Mouse (Mus musculus) 3134 (cell line): ENCODE measurements around the gene Zscan4d.
"Not testable (repeated sequence)": the region's sequence is repeated elsewhere in the genome, so short reads cannot be mapped to it uniquely, and the experiment has no call there.

ENCODE experiments used
- DNase-seq: peaks from one replicate; pipeline ENCODE4 v3.0.0-alpha.2; 2011; ENCODE audit warnings: low spot score; ENCODE audit not compliant: insufficient read length; ENCODE audit errors: extremely low read depth

The Zscan4d gene

GRCm38 (mm10) chr7:11166059-11166458 is at the start of gene Zscan4d:
TSS of gene Zscan4d (minus strand) at chr7:11166159.
- not testable (repeated sequence) for DNase-seq

- not testable (repeated sequence) for DNase-seq
Measured at GRCm38 (mm10) chr7:11158036-11158435, 7.9 kb downstream of the Zscan4d start.
